Mouse (Mus musculus) heart, adult 2 months (tissue): ENCODE measurements around the gene Ssb. TPM values are rescaled to one million over a fixed set of nuclear protein-coding genes. Genes with fewer than 3 reads are reported as not detected.

Experiments used
- DNase-seq, 2 experiments: peaks; one replicate each; pipeline ENCODE4 v3.0.0; 2021
- H3K27ac ChIP-seq: fragments of 200-600 bp; 2 replicates; pipeline ENCODE4 v1.8.1; 2022
- H3K27me3 ChIP-seq: fragments of 200-500 bp; 2 replicates; pipeline ENCODE4 v1.6.1; 2012; ENCODE audit warnings: mild to moderate bottlenecking, low read length, inconsistent platforms, mixed read lengths; ENCODE audit not compliant: control insufficient read depth, insufficient read depth
- H3K36me3 ChIP-seq: fragments of 200-500 bp; 2 replicates; pipeline ENCODE4 v1.6.1; 2012; ENCODE audit warnings: low read length, inconsistent platforms; ENCODE audit not compliant: control insufficient read depth, insufficient read depth
- H3K4me1 ChIP-seq: fragments of 200-500 bp; 2 replicates; pipeline ENCODE4 v1.6.1; 2011; ENCODE audit warnings: low read length; ENCODE audit not compliant: control insufficient read depth, insufficient read depth
- H3K4me3 ChIP-seq: fragments of 200-600 bp; 2 replicates; pipeline ENCODE4 v1.8.1; 2022
- H3K79me2 ChIP-seq: fragments of 200-500 bp; replicated peaks from 2 replicates; pipeline ENCODE4 v1.6.1; 2012; ENCODE audit warnings: mild to moderate bottlenecking, inconsistent platforms, low read length, moderate library complexity, mixed read lengths; ENCODE audit not compliant: control insufficient read depth, insufficient read depth
- H3K9ac ChIP-seq: fragments of 200-500 bp; 2 replicates; pipeline ENCODE4 v1.6.1; 2012; ENCODE audit warnings: low read depth, mild to moderate bottlenecking, control low read depth, inconsistent platforms, low read length, mixed read lengths
- CTCF ChIP-seq: fragments of 200-600 bp; IDR thresholded peaks from 2 replicates; pipeline ENCODE4 v1.8.1; 2022; ENCODE audit warnings: antibody characterized with exemption, mild to moderate bottlenecking, moderate library complexity
- EP300 ChIP-seq: fragments of 200-500 bp; IDR thresholded peaks from 2 replicates; pipeline ENCODE4 v1.6.1; 2011; ENCODE audit warnings: low read depth, low read length, control low read depth; ENCODE audit not compliant: insufficient read depth
- POLR2A ChIP-seq: fragments of 200-500 bp; IDR thresholded peaks from 2 replicates; pipeline ENCODE4 v1.6.1; 2011; ENCODE audit warnings: mild to moderate bottlenecking, low read depth, low read length, control low read depth; ENCODE audit not compliant: insufficient read depth
- WGBS: fragments of 180-500 bp; shearing (Covaris S2); methylation state at CpG from one replicate; pipeline ENCODE4 v1.1.7; 2018; 5-methylcytosine and 5-hydroxymethylcytosine counted together
- intact Hi-C: fragments of 180-260 bp; cut with DNase I; formaldehyde crosslinking; loops from one replicate; pipeline ENCODE4 v1.15.1; 2025
- polyA plus RNA-seq: library from polyadenylated mRNA; depleted of rRNA; stranded (reverse); fragments of >200 nt; gene quantifications from 2 replicates; pipeline ENCODE4 v1.2.3, GENCODE M21; 2012
- total RNA-seq, 2 experiments: library from RNA; stranded (reverse); gene quantifications; 2 replicates each; pipeline ENCODE4 v1.2.3; 2021

Gene Ssb
- total and polyA plus RNA-seq, 3 experiments = 4.3 to 64.0 (median 58.4) TPM

GRCm38 (mm10) chr2:69822361-69823128 is 38.8 kb upstream of the Ssb start:
- Histone ChIP-seq H3K27me3 (no peaks in the 10 kb centered on the region), H3K27ac (peak overlapping the region; percentile 63), H3K4me3 (peak overlapping the region; percentile 70), H3K79me2 (no peaks in the 10 kb centered on the region), H3K9ac (peak overlapping the region; percentile 89), H3K4me1 (no peaks in the 10 kb centered on the region), H3K36me3 (no peaks in the 10 kb centered on the region; the same call in 1 of the 2 replicates)
- intact Hi-C loops = no loop called here
- DNase-seq = peak; percentile 54 to 58
- WGBS = under 1% methylated on average over 75 of the region's 80 CpGs
- TF ChIP-seq CTCF (no peak), POLR2A (no peak), EP300 (no peak)

- TF ChIP-seq POLR2A (no peak), CTCF (no peak), EP300 (no peak)
- Histone ChIP-seq H3K36me3 (no peaks in the 10 kb centered on the region; the same call in 1 of the 2 replicates), H3K9ac (peak overlapping the region; percentile 89), H3K27me3 (no peaks in the 10 kb centered on the region), H3K79me2 (no peaks in the 10 kb centered on the region), H3K27ac (peak overlapping the region; percentile 63; the same call in 1 of the 2 replicates), H3K4me1 (no peaks in the 10 kb centered on the region), H3K4me3 (peak overlapping the region; percentile 70)
- peak; percentile 45 to 65 for DNase-seq
- WGBS = 3% methylated on average over 45 of the region's 45 CpGs
- intact Hi-C loops = no loop called here
Measured at GRCm38 (mm10) chr2:69823129-69823677, 38.2 kb upstream of the Ssb start.

- Histone ChIP-seq H3K36me3 (no peaks in the 10 kb centered on the region; the same call in 1 of the 2 replicates), H3K9ac (no peak overlapping the region)
- intact Hi-C loops = no loop called here
Measured at GRCm38 (mm10) chr2:69825898-69826297, 35.5 kb upstream of the Ssb start.

GRCm38 (mm10) chr2:69826380-69826779 is 35.0 kb upstream of the Ssb start:
- no peak for TF ChIP-seq EP300
- TF ChIP-seq POLR2A = 0 out of 2 replicates have a peak, but pooled peaks have one; percentile 7
- TF ChIP-seq CTCF = no peak
- Histone ChIP-seq H3K79me2 (no peaks in the 10 kb centered on the region), H3K4me3 (no peak overlapping the region), H3K27me3 (no peaks in the 10 kb centered on the region), H3K27ac (no peak overlapping the region; the same call in 1 of the 2 replicates), H3K36me3 (no peaks in the 10 kb centered on the region; the same call in 1 of the 2 replicates), H3K9ac (no peak overlapping the region), H3K4me1 (no peaks in the 10 kb centered on the region)
- peak in 1 of 2 experiments; percentile 23 for DNase-seq
- WGBS = 56% methylated on average over 2 of the region's 2 CpGs
- intact Hi-C loops = no loop called here

More at GRCm38 (mm10) chr2:69825898-69826297, 35.5 kb upstream of the Ssb start:
- Histone ChIP-seq H3K27ac (peak overlapping the region; percentile 17; the same call in 1 of the 2 replicates), H3K4me3 (no peak overlapping the region), H3K4me1 (no peaks in the 10 kb centered on the region), H3K27me3 (no peaks in the 10 kb centered on the region), H3K79me2 (no peaks in the 10 kb centered on the region)
- TF ChIP-seq POLR2A (no peak), EP300 (no peak), CTCF (no peak)
- WGBS = 65% methylated on average over 10 of the region's 10 CpGs
- no peak for DNase-seq

- Histone ChIP-seq H3K4me3 (no peak overlapping the region), H3K9ac (no peak overlapping the region), H3K27me3 (no peaks in the 10 kb centered on the region), H3K4me1 (no peaks in the 10 kb centered on the region), H3K27ac (no peak overlapping the region), H3K79me2 (no peaks in the 10 kb centered on the region), H3K36me3 (no peaks in the 10 kb centered on the region; the same call in 1 of the 2 replicates)
- no peak for TF ChIP-seq POLR2A
- no peak for TF ChIP-seq EP300
- no peak for TF ChIP-seq CTCF
- intact Hi-C loops = no loop called here
- WGBS = 54% methylated on average over 7 of the region's 7 CpGs
- no peak for DNase-seq
Measured at GRCm38 (mm10) chr2:69828031-69828430, 33.3 kb upstream of the Ssb start.

GRCm38 (mm10) chr2:69829680-69830079 is 31.7 kb upstream of the Ssb start:
- 68% methylated on average over 2 of the region's 2 CpGs for WGBS
- H3K4me3 ChIP-seq = no peak overlapping the region
- no peak for TF ChIP-seq CTCF
- no peak for TF ChIP-seq EP300
- no peak for TF ChIP-seq POLR2A
- no peaks in the 10 kb centered on the region for H3K4me1 ChIP-seq
- intact Hi-C loops = no loop called here
- no peaks in the 10 kb centered on the region for H3K36me3 ChIP-seq
- H3K27ac ChIP-seq = no peak overlapping the region
- DNase-seq = no peak
- no peaks in the 10 kb centered on the region for H3K27me3 ChIP-seq
- no peaks in the 10 kb centered on the region for H3K79me2 ChIP-seq
- no peak overlapping the region for H3K9ac ChIP-seq
